Mouse (Mus musculus): ENCODE data around the gene Lif. TPM values are rescaled to one million over a fixed set of nuclear protein-coding genes. Genes with fewer than 3 reads are reported as not detected.

Lif gene
- polyA plus RNA-seq, 1 experiment from 2014 or later = 0.98 TPM

DNA sequence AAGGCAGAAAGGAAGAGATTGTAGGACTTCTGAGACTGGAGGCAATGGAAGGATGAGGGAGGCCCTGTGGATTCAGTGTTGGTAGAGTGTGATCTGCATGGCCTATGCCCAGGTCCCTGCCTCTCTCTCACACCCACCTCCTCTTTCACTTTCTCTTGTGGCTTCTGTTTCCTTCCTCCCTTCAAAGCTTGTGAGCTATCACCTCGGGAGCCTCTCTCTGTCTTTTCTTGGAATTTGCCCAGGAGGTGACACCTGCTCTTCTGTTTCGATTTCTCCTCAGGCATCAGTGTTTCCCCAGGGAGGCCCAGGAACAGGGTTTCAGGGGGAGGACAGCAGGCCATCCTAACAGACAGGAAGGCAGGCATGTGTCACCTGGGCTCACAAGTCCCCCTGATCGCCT is 31.9 kb downstream of the Lif start:
- no peaks in the 10 kb centered on the region for H3K27me3 ChIP-seq (replicated peaks; ENCODE audit: control insufficient read depth, insufficient read depth, low read length)
- no peaks in the 10 kb centered on the region; the same call in 1 of the 2 replicates for H3K4me1 ChIP-seq (ENCODE audit: control insufficient read depth, insufficient read depth, low read length)
- H3K9ac ChIP-seq (ENCODE audit: low read depth, low read length) = no peak overlapping the region
- no peak for ATAC-seq
- H3K4me2 ChIP-seq (ENCODE audit: low read depth, low read length) = no peak overlapping the region
- H3K9me3 ChIP-seq (ENCODE audit: control insufficient read depth, low read length) = no peaks in the 10 kb centered on the region
- 41% methylated on average over 3 of the region's 3 CpGs for WGBS
- no peak overlapping the region for H3K4me3 ChIP-seq (ENCODE audit: low read length)
- H3K36me3 ChIP-seq (ENCODE audit: control insufficient read depth, insufficient read depth, low read length) = no peaks in the 10 kb centered on the region
- H3K27ac ChIP-seq (ENCODE audit: low read length) = no peak overlapping the region

DNA sequence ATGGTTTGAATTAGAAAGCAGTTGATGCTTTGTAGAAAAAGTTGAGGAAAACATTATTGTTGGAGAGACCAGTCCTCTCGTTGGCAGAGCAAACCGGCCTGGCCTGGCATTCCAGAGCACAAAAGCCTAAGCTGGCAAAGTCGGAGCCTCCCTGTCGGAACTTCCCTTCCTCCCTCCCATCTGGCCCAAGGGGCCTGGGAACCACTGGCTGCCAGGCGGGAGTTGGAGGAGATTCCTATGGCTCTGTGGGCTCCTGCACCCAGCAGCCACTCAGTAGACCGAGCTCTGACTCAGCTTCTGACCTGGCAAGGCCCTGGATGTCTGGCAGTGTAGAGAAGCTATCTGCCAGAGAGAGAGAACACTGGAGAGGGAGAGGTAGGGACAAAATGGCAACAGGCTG is 34.3 kb downstream of the Lif start:
- ATAC-seq = no peak
- 73% methylated on average over 6 of the region's 6 CpGs for WGBS
- no peaks in the 10 kb centered on the region for H3K9me3 ChIP-seq (ENCODE audit: control insufficient read depth, low read length)
- peaks cover 6% of the 10 kb centered on the region; the same call in 1 of the 2 replicates for H3K4me1 ChIP-seq (ENCODE audit: control insufficient read depth, insufficient read depth, low read length)
- no peak overlapping the region for H3K4me2 ChIP-seq (ENCODE audit: low read depth, low read length)
- no peak overlapping the region for H3K27ac ChIP-seq (ENCODE audit: low read length)
- no peaks in the 10 kb centered on the region for H3K36me3 ChIP-seq (ENCODE audit: control insufficient read depth, insufficient read depth, low read length)
- H3K9ac ChIP-seq (ENCODE audit: low read depth, low read length) = no peak overlapping the region
- H3K27me3 ChIP-seq (replicated peaks; ENCODE audit: control insufficient read depth, insufficient read depth, low read length) = no peaks in the 10 kb centered on the region
- no peak overlapping the region for H3K4me3 ChIP-seq (ENCODE audit: low read length)

DNA sequence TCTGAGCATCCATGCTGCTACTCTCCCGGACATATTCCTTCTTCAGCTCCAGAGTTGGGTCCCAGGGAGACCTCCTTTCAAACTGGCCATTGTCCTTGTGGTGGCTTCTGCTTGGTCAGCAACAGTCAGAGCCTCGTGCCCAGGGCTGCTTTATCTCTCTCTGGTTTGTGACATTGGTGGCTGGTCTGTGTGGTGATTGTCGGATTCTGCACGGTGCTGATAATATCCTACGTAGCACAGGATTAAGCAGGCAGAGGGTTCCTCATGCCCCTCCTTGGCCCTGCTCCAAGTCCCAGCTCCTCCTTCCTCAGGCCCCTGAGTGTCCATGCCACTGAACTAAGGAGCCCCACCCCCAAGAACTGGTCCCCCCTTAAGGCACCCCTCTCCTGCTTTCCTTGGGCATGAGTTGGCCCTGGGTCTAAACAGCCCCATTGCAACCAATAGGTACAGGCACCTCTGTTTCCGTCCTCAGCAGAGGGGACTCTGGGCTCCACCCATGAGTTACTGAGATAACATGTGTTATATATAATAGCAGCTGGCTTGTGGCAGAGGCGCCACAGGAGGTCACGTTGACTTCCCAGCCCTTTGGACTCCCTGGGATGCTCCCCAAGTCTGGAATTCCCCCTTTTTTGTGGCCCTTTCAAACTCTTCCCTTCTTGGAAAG is 35.0 kb downstream of the Lif start:
- no peaks in the 10 kb centered on the region for H3K36me3 ChIP-seq (ENCODE audit: control insufficient read depth, insufficient read depth, low read length)
- peak; percentile 72 for ATAC-seq
- WGBS = 54% methylated on average over 8 of the region's 8 CpGs

DNA sequence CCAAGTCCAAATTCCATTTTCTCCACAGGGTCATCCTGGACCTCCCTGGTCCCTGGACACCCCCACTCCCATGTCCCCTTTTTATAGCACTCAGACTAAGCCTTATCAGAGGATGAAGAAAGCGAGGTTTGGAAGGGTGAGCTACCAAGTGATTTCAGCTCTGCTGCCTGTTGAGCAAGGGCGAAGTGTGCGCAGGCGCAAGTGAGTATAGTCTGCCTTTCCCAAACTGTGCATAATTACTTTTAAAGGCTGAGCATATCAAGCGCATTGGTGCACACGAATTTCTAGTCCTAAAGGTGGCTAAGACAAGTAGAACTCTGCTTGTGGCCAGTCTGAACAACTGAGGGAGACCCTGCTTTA is 35.5 kb downstream of the Lif start:
- WGBS = 83% methylated on average over 6 of the region's 6 CpGs
- Histone ChIP-seq H3K9ac (ENCODE audit: low read depth, low read length) (no peak overlapping the region), H3K4me3 (ENCODE audit: low read length) (no peak overlapping the region), H3K36me3 (ENCODE audit: control insufficient read depth, insufficient read depth, low read length) (no peaks in the 10 kb centered on the region), H3K27ac (ENCODE audit: low read length) (no peak overlapping the region), H3K27me3 (replicated peaks; ENCODE audit: control insufficient read depth, insufficient read depth, low read length) (no peaks in the 10 kb centered on the region), H3K4me2 (ENCODE audit: low read depth, low read length) (no peak overlapping the region), H3K4me1 (ENCODE audit: control insufficient read depth, insufficient read depth, low read length) (peaks cover 6% of the 10 kb centered on the region; the same call in 1 of the 2 replicates), H3K9me3 (ENCODE audit: control insufficient read depth, low read length) (no peaks in the 10 kb centered on the region)
- ATAC-seq = no peak

More for the DNA sequence above, 35.0 kb downstream of the Lif start:
- Histone ChIP-seq H3K4me3 (ENCODE audit: low read length) (no peak overlapping the region), H3K9ac (ENCODE audit: low read depth, low read length) (no peak overlapping the region), H3K4me2 (ENCODE audit: low read depth, low read length) (no peak overlapping the region), H3K9me3 (ENCODE audit: control insufficient read depth, low read length) (no peaks in the 10 kb centered on the region), H3K4me1 (ENCODE audit: control insufficient read depth, insufficient read depth, low read length) (peaks cover 6% of the 10 kb centered on the region; the same call in 1 of the 2 replicates), H3K27ac (ENCODE audit: low read length) (no peak overlapping the region), H3K27me3 (replicated peaks; ENCODE audit: control insufficient read depth, insufficient read depth, low read length) (no peaks in the 10 kb centered on the region)

DNA sequence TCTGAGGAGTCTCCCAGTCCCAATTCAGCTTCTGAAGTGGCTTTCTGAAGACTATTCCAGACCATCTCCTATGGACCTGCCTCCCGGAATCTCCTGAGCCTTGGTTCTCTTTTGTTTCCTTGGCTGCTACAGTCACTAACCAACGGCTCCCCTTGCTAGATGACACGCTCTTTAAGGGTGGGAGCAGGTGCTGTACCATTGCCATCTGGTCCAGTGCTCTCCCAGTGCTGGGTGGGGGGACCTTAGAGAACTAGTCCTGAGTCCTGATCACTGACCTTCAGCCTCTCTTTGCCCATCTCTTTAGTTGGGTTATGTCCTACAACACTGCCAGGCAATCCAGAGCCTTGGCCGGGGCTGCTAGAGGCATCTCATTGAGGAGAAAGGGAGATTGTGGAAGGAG is 36.1 kb downstream of the Lif start:
- Histone ChIP-seq H3K36me3 (ENCODE audit: control insufficient read depth, insufficient read depth, low read length) (no peaks in the 10 kb centered on the region), H3K4me1 (ENCODE audit: control insufficient read depth, insufficient read depth, low read length) (peaks cover 6% of the 10 kb centered on the region; the same call in 1 of the 2 replicates), H3K27ac (ENCODE audit: low read length) (no peak overlapping the region), H3K4me2 (ENCODE audit: low read depth, low read length) (no peak overlapping the region), H3K9ac (ENCODE audit: low read depth, low read length) (no peak overlapping the region), H3K4me3 (ENCODE audit: low read length) (no peak overlapping the region), H3K9me3 (ENCODE audit: control insufficient read depth, low read length) (no peaks in the 10 kb centered on the region), H3K27me3 (replicated peaks; ENCODE audit: control insufficient read depth, insufficient read depth, low read length) (no peaks in the 10 kb centered on the region)
- WGBS = 83% methylated on average over 4 of the region's 4 CpGs
- ATAC-seq = no peak

DNA sequence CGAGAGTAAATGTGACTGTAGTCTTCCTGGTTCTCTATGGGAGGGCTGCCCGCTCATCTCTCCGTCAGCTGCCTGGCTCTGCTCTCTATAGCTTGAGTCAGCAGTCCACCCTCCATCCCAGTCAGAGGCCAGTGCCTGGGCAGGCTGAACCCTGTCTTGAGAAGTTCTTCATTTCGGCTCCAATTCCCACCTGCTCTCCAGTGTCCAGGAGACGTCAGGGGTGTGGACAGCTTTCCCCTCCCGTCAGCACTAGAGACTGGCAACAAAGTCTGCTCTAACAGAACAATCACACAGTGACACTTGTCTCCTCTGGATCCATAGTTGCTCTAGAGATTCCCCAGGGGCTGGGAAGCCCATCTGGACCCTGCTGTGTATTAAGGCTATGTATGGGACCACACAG is 36.7 kb downstream of the Lif start:
- Histone ChIP-seq H3K36me3 (ENCODE audit: control insufficient read depth, insufficient read depth, low read length) (no peaks in the 10 kb centered on the region), H3K9ac (ENCODE audit: low read depth, low read length) (no peak overlapping the region), H3K27ac (ENCODE audit: low read length) (no peak overlapping the region), H3K27me3 (replicated peaks; ENCODE audit: control insufficient read depth, insufficient read depth, low read length) (no peaks in the 10 kb centered on the region), H3K4me2 (ENCODE audit: low read depth, low read length) (no peak overlapping the region), H3K9me3 (ENCODE audit: control insufficient read depth, low read length) (no peaks in the 10 kb centered on the region), H3K4me1 (ENCODE audit: control insufficient read depth, insufficient read depth, low read length) (peaks cover 10% of the 10 kb centered on the region; the same call in 1 of the 2 replicates), H3K4me3 (ENCODE audit: low read length) (no peak overlapping the region)
- no peak for ATAC-seq
- 71% methylated on average over 6 of the region's 6 CpGs for WGBS

DNA sequence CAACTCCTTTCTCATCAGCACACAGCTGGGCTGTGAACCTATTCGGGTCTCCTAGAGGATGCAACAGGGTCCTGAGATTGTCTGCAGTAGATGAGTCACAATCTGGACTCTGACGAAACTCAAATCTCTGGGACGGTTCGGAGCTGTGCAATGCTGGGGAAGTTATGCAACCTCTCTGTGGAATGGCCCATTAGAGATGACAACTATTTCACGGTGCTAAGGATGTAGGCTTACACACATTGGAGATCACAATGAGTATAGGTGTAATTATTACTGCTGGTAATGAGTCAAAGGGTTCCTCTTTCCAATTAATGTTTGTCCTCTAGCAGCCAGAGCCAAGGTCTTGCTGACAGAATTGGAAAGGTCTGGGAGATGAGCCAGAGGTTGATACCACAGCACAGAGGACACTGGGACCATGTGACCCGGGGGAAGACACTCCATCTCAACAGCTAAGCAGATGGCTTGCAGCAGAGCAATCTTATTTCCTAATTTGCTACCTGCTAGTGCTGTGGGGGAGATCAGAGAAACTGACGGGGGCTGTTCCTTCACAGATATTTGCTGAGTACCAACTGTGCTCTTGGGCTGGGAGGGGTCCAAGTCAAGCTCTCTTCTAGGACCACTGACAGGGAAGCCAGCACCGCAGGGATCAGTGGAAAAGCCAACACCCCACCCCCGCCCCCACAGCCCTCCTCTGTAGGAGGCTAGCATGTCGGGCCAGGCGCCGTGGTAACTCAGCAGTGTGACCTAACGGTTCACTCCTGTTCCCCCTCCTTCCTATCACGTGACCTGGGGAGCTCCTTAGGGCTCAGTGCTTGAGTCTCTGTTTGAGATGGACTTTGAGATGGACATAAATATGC is 37.4 kb downstream of the Lif start:
- H3K4me1 ChIP-seq (ENCODE audit: control insufficient read depth, insufficient read depth, low read length) = peaks cover 11% of the 10 kb centered on the region; the same call in 1 of the 2 replicates
- H3K9me3 ChIP-seq (ENCODE audit: control insufficient read depth, low read length) = no peaks in the 10 kb centered on the region
- 37% methylated on average over 14 of the region's 14 CpGs for WGBS
- H3K4me2 ChIP-seq (ENCODE audit: low read depth, low read length) = no peak overlapping the region
- no peak overlapping the region for H3K4me3 ChIP-seq (ENCODE audit: low read length)
- no peaks in the 10 kb centered on the region for H3K36me3 ChIP-seq (ENCODE audit: control insufficient read depth, insufficient read depth, low read length)
- H3K27ac ChIP-seq (ENCODE audit: low read length) = no peak overlapping the region
- no peak overlapping the region for H3K9ac ChIP-seq (ENCODE audit: low read depth, low read length)
- 0 out of 2 replicates have a peak, but pooled peaks have one; percentile 32 for ATAC-seq
- H3K27me3 ChIP-seq (replicated peaks; ENCODE audit: control insufficient read depth, insufficient read depth, low read length) = no peaks in the 10 kb centered on the region

DNA sequence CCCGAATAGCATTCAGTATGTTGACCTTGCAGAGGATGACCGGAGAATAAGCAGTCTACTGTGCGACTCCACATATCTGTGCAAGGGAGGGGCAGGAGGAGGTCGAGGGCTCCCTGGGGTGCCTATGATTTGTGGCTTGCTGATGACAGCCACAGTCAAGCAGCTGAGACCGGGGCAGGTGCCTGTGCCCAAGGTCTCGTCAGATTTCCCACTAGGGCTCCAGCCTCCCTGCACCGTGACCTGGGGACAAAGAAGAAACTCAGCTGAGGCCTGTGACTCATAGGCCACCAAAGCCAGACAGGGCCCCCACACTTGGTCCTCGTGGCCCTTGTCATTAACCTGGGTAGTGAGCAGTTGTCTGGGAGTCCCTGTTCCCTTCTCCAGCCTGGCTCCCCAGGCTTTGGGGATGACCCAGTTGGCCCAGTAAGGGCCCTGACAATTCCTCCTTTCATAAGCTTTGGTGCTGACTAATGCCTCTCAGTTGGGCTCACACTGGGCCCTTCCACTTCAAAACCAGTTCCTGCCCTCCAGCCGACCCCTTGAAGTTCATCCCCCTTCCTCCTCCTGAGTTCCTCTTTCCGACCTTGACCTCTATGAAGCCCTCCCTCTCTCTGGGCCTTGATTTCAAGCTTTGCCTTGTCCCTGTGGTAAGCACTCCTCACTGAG is 39.4 kb downstream of the Lif start:
- no peak overlapping the region for H3K4me3 ChIP-seq (ENCODE audit: low read length)
- peaks cover 11% of the 10 kb centered on the region; the same call in 1 of the 2 replicates for H3K4me1 ChIP-seq (ENCODE audit: control insufficient read depth, insufficient read depth, low read length)
- no peaks in the 10 kb centered on the region for H3K36me3 ChIP-seq (ENCODE audit: control insufficient read depth, insufficient read depth, low read length)
- 74% methylated on average over 10 of the region's 10 CpGs for WGBS
- no peak overlapping the region for H3K27ac ChIP-seq (ENCODE audit: low read length)
- H3K4me2 ChIP-seq (ENCODE audit: low read depth, low read length) = no peak overlapping the region
- no peak for ATAC-seq
- no peaks in the 10 kb centered on the region for H3K27me3 ChIP-seq (replicated peaks; ENCODE audit: control insufficient read depth, insufficient read depth, low read length)
- H3K9ac ChIP-seq (ENCODE audit: low read depth, low read length) = no peak overlapping the region
- no peaks in the 10 kb centered on the region for H3K9me3 ChIP-seq (ENCODE audit: control insufficient read depth, low read length)

DNA sequence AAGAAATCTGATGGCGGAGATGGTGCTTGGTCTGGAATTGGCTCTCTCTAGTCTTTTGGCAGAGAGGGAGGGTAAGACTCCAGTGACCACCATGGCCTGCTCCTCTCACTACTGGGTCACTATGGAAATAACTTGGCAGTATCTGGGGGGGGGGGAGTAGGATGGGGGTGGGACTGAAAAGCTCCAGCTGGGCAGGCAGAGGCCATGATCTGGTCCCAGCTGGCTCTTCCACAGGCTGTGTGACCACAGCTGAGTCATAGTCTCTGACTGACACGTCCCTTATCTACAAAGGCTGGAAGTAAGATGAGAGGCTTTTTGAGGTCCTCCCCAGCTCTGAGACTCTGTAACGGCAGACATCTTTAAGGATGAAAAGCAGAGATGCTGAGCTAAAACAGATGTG is 40.4 kb downstream of the Lif start:
- no peak overlapping the region for H3K4me2 ChIP-seq (ENCODE audit: low read depth, low read length)
- ATAC-seq = no peak
- peaks cover 11% of the 10 kb centered on the region; the same call in 1 of the 2 replicates for H3K4me1 ChIP-seq (ENCODE audit: control insufficient read depth, insufficient read depth, low read length)
- no peak overlapping the region for H3K4me3 ChIP-seq (ENCODE audit: low read length)
- H3K36me3 ChIP-seq (ENCODE audit: control insufficient read depth, insufficient read depth, low read length) = no peaks in the 10 kb centered on the region
- WGBS = 65% methylated on average over 3 of the region's 3 CpGs
- no peak overlapping the region for H3K27ac ChIP-seq (ENCODE audit: low read length)
- H3K27me3 ChIP-seq (replicated peaks; ENCODE audit: control insufficient read depth, insufficient read depth, low read length) = no peaks in the 10 kb centered on the region
- H3K9ac ChIP-seq (ENCODE audit: low read depth, low read length) = no peak overlapping the region
- no peaks in the 10 kb centered on the region for H3K9me3 ChIP-seq (ENCODE audit: control insufficient read depth, low read length)
